Comparison of ENCODE assay signal across 9 mouse cellular contexts in the genomic region with DNA sequence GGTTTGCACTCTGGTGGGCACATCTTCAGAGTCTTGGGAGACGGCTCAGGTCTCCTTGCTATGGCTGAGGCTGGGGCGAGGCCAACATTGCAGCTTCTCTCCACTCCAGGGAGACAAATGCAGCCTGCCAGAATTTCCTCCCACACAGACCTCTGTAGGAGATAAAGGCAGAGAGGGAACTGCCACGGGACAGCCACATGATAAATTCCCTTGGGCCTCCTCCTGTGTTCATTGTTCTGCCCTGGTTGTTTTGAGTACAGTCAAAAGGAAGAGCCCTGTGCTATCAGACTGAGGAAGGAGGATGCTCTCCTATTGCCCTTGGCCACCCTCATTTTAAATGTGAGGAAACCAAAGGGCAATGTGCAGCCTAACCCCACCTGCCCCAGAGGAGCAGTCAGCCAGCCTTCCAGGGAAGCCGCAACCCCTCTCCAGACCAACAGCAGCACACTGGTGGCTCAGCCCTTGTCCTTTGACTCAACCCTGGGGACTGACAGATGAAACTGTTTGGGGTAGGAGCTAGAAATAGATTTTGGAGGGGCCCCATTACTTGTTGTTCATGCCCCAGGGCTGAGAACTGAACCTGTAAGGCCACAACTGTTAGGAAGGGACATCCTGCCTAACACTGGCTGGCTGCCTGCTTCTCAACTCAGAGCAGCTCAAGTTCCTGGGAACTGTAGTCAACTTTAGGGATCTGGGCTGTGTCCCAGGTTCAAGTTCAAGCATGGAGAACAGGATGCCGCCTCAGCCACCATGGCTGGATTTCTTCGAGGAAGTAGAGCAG.
A peak's percentile ranks its signal among the peaks of the same experiment; 100 is the strongest.
DNase-seq lines count a peak whose midpoint lies in the region; ATAC-seq lines count a peak whose summit lies in the region.
"Had no signal": no experiment of that assay in that cellular context is flagged by ENCODE, and none has a peak within 500 bp of the region (broad histone marks: within the 10 kb centered on the region; RNA-seq: fewer than 3 reads in every experiment).

No protein-coding gene starts in this region.

- WGBS in hindbrain, embryonic 12.5 days = 44% methylated on average over 6 of the region's 6 CpGs
- WGBS in midbrain, embryonic 12.5 days = 55% methylated on average over 6 of the region's 6 CpGs

- peak; percentile 32 to 34 for DNase-seq in cerebellum, postnatal 10 days
- DNase-seq in cerebellum, adult 9-10 months = no peak
- peak; percentile 75 for DNase-seq in adrenal gland, postnatal 14 days
- peak; percentile 88 for DNase-seq in gastrocnemius, adult 18-20 months (ENCODE audit: low spot score)
- DNase-seq in left cerebral cortex, postnatal 14 days (ENCODE audit: low spot score in 2 of 2) = peak; percentile 45 to 72
- no peak for DNase-seq in cerebellum, adult 8-10 months

- no peak overlapping the region for H3K9ac ChIP-seq in hindbrain, embryonic 12.5 days
- H3K9ac ChIP-seq in midbrain, embryonic 12.5 days (replicated peaks) = no peak overlapping the region; the same call in 1 of the 2 replicates

- no peaks in the 10 kb centered on the region for H3K9me3 ChIP-seq in hindbrain, embryonic 12.5 days (replicated peaks)
- H3K9me3 ChIP-seq in midbrain, embryonic 12.5 days = no peaks in the 10 kb centered on the region

- no peaks in the 10 kb centered on the region for H3K27me3 ChIP-seq in hindbrain, embryonic 12.5 days
- no peaks in the 10 kb centered on the region; the same call in 1 of the 2 replicates for H3K27me3 ChIP-seq in midbrain, embryonic 12.5 days

- peak; percentile 32; the same call in 1 of the 2 replicates for ATAC-seq in hindbrain, embryonic 12.5 days (ENCODE audit: low FRiP score)
- ATAC-seq in midbrain, embryonic 12.5 days (ENCODE audit: low FRiP score, low read depth) = no peak

- no peak overlapping the region for H3K4me3 ChIP-seq in hindbrain, embryonic 12.5 days
- no peak overlapping the region for H3K4me3 ChIP-seq in midbrain, embryonic 12.5 days
- H3K4me3 ChIP-seq: erythroblast, embryonic 14.5 days had no signal

- H3K36me3 ChIP-seq in hindbrain, embryonic 12.5 days = no peaks in the 10 kb centered on the region
- H3K36me3 ChIP-seq in midbrain, embryonic 12.5 days = no peaks in the 10 kb centered on the region

- H3K4me1 ChIP-seq in hindbrain, embryonic 12.5 days = peaks cover 51% of the 10 kb centered on the region
- peaks cover 55% of the 10 kb centered on the region for H3K4me1 ChIP-seq in midbrain, embryonic 12.5 days

- intact Hi-C loops in left cerebral cortex, postnatal 14 days (cut with DNase I) = no loop called here

- H3K27ac ChIP-seq in hindbrain, embryonic 12.5 days = peak overlapping the region; percentile 60; the same call in 1 of the 2 replicates
- H3K27ac ChIP-seq in midbrain, embryonic 12.5 days (replicated peaks) = peak overlapping the region; percentile 79

- H3K4me2 ChIP-seq in hindbrain, embryonic 12.5 days (replicated peaks) = no peak overlapping the region
- H3K4me2 ChIP-seq in midbrain, embryonic 12.5 days (replicated peaks) = no peak overlapping the region

Comparison
In these comparisons a context has a peak if more than half of its experiments do, and no peak if none do; other contexts are left out.
1. DNase-seq: peak in cerebellum, postnatal 10 days (2 of 2), adrenal gland, postnatal 14 days (single experiment), gastrocnemius, adult 18-20 months (single experiment) and left cerebral cortex, postnatal 14 days (2 of 2); none in cerebellum, adult 9-10 months (single experiment) and cerebellum, adult 8-10 months (single experiment).